Mouse (Mus musculus) bone marrow, adult 2 months (tissue): Measurements from ENCODE around the gene Aco1. TPM values are rescaled to one million over a fixed set of nuclear protein-coding genes. Genes with fewer than 3 reads are reported as not detected.

Source experiments
- H3K27ac ChIP-seq: fragments of 200-500 bp; 2 replicates; pipeline ENCODE4 v1.5.1; 2012; ENCODE audit warnings: low read depth, mild to moderate bottlenecking, control low read depth, inconsistent platforms, low read length; ENCODE audit not compliant: control insufficient read depth, poor library complexity, insufficient read depth
- H3K4me1 ChIP-seq: fragments of 200-500 bp; 2 replicates; pipeline ENCODE4 v1.6.1; 2011; ENCODE audit warnings: low read length; ENCODE audit not compliant: control insufficient read depth, insufficient read depth
- H3K4me3 ChIP-seq: fragments of 200-500 bp; replicated peaks from 2 replicates; pipeline ENCODE3; 2011; ENCODE audit warnings: mild to moderate bottlenecking, low read depth, low read length, control low read depth; ENCODE audit not compliant: control insufficient read depth
- CTCF ChIP-seq: fragments of 200-500 bp; IDR thresholded peaks from 2 replicates; pipeline ENCODE4 v1.5.1; 2011; ENCODE audit warnings: low read length, control low read depth; ENCODE audit not compliant: control insufficient read depth, insufficient read depth
- POLR2A ChIP-seq: fragments of 200-500 bp; IDR thresholded peaks from 2 replicates; pipeline ENCODE4 v1.6.1; 2011; ENCODE audit warnings: low read depth, mild to moderate bottlenecking, control low read depth, low read length, borderline replicate concordance; ENCODE audit not compliant: control insufficient read depth
- WGBS: fragments of 180-500 bp; shearing (Covaris S2); methylation state at CpG from one replicate; pipeline ENCODE4 v1.1.7; 2018; 5-methylcytosine and 5-hydroxymethylcytosine counted together
- polyA plus RNA-seq: library from polyadenylated mRNA; stranded (reverse); fragments of >200 nt; gene quantifications from 2 replicates; pipeline ENCODE4 v1.2.4, GENCODE M21; 2011; ENCODE audit warnings: low replicate concordance; ENCODE audit not compliant: missing spikeins, insufficient read depth, insufficient read length

The Aco1 gene
- polyA plus RNA-seq, 1 experiment = 15.7 TPM

GRCm38 (mm10) chr4:40171477-40171876 is 28.6 kb downstream of the Aco1 start:
- Histone ChIP-seq H3K27ac (no peak overlapping the region), H3K4me1 (no peaks in the 10 kb centered on the region), H3K4me3 (no peak overlapping the region)
- 69% methylated on average over 4 of the region's 4 CpGs for WGBS
- TF ChIP-seq CTCF = no peak
- TF ChIP-seq POLR2A = no peak

GRCm38 (mm10) chr4:40172336-40172735 is 29.5 kb downstream of the Aco1 start:
- TF ChIP-seq CTCF = no peak
- TF ChIP-seq POLR2A = no peak
- WGBS = 95% methylated on average over 2 of the region's 2 CpGs
- no peak overlapping the region for H3K27ac ChIP-seq
- no peaks in the 10 kb centered on the region for H3K4me1 ChIP-seq
- no peak overlapping the region for H3K4me3 ChIP-seq

GRCm38 (mm10) chr4:40174321-40174720 is 31.4 kb downstream of the Aco1 start:
- 90% methylated on average over 4 of the region's 4 CpGs for WGBS
- H3K4me3 ChIP-seq = no peak overlapping the region
- H3K4me1 ChIP-seq = no peaks in the 10 kb centered on the region
- H3K27ac ChIP-seq = no peak overlapping the region
- TF ChIP-seq POLR2A (no peak), CTCF (no peak)

GRCm38 (mm10) chr4:40178584-40178983 is 35.7 kb downstream of the Aco1 start:
- Histone ChIP-seq H3K4me3 (no peak overlapping the region), H3K4me1 (no peaks in the 10 kb centered on the region), H3K27ac (no peak overlapping the region)
- no peak for TF ChIP-seq CTCF
- no peak for TF ChIP-seq POLR2A
- WGBS = 75% methylated on average over 17 of the region's 17 CpGs

DNA sequence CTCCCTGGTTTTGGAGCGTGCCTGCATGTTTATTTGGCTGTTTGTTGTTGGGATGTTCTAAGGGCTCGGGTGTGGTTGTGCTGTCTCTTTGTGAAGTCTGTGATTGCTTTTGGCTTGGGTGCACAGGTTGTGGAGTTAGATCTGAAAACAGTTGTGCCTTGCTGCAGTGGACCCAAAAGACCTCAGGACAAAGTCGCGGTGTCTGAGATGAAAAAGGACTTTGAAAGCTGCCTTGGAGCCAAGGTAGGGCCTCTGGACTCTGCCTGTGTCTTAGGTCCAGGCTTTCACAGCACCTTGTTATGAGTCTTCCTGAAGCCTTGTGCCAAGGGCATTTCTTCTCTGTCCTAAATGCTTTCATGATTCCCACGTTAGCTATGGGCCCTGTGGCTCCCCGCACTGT is 37.2 kb downstream of the Aco1 start:
- Histone ChIP-seq H3K4me1 (no peaks in the 10 kb centered on the region), H3K4me3 (no peak overlapping the region), H3K27ac (no peak overlapping the region)
- TF ChIP-seq POLR2A (no peak), CTCF (no peak)
- whole genome bisulfite sequencing = 89% methylated on average over 6 of the region's 6 CpGs

GRCm38 (mm10) chr4:40181681-40182080 is 38.8 kb downstream of the Aco1 start:
- Histone ChIP-seq H3K4me1 (no peaks in the 10 kb centered on the region), H3K27ac (no peak overlapping the region), H3K4me3 (no peak overlapping the region)
- no peak for TF ChIP-seq CTCF
- TF ChIP-seq POLR2A = no peak
- 82% methylated on average over 8 of the region's 8 CpGs for WGBS

GRCm38 (mm10) chr4:40182651-40183320 is 39.9 kb downstream of the Aco1 start:
- no peak overlapping the region for H3K27ac ChIP-seq
- 39% methylated on average over 14 of the region's 14 CpGs for WGBS
- TF ChIP-seq POLR2A = no peak
- peak; percentile 75 for TF ChIP-seq CTCF
- H3K4me1 ChIP-seq = no peaks in the 10 kb centered on the region
- H3K4me3 ChIP-seq = no peak overlapping the region

- H3K4me3 ChIP-seq = no peak overlapping the region
- H3K4me1 ChIP-seq = no peaks in the 10 kb centered on the region
- WGBS = 90% methylated on average over 6 of the region's 6 CpGs
- H3K27ac ChIP-seq = no peak overlapping the region
- TF ChIP-seq CTCF (no peak), POLR2A (no peak)
Measured at GRCm38 (mm10) chr4:40183781-40184180, 40.9 kb downstream of the Aco1 start.

DNA sequence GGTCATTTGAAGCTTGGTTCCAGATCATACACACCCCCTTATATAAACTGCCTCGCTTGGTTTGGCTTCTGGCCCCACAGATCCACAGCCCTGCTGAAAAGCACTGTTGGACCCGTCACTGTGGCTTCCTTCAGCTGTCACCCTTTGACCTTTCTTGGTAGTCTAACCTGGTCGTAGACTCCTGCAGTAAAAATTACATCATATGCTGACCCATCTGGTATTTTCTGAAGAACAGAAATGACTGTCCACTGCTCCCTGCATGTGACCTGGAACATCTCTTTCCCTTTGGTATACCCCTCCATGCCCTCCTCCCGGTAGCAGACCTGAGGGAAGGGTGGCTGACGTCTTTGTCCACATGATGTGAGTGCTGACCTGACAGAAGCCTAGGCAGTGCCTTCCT is 41.6 kb downstream of the Aco1 start:
- Histone ChIP-seq H3K4me3 (no peak overlapping the region), H3K4me1 (no peaks in the 10 kb centered on the region), H3K27ac (no peak overlapping the region)
- no peak for TF ChIP-seq POLR2A
- no peak for TF ChIP-seq CTCF
- 85% methylated on average over 5 of the region's 5 CpGs for WGBS
